Mouse (Mus musculus) natural killer cell, adult 2 months (primary cell): ENCODE measurements at regions not wholly inside any gene's neighbourhood (a gene's known extent, or its start where the extent isn't known, plus 50 kb on each side); places are given as distances from the start of the nearest gene placed in this dataset.
A peak's percentile ranks its signal among the peaks of the same experiment; 100 is the strongest.

Experiments used
- DNase-seq, 2 experiments: peaks; one replicate each; pipeline ENCODE4 v3.0.0; 2022; ENCODE audit warnings: low spot score in 2 of 2

- DNase-seq: no peak
Measured at GRCm38 (mm10) chr16:92928201-92928600, 102.3 kb upstream of the Runx1 start.

- DNase-seq: peak in 1 of 2 experiments; percentile 18
Measured at GRCm38 (mm10) chr16:92927662-92928061, 101.7 kb upstream of the Runx1 start.

- DNase-seq: no peak
Measured at GRCm38 (mm10) chr16:92926853-92927252, 100.9 kb upstream of the Runx1 start.

GRCm38 (mm10) chr16:92920947-92921346 is 95.0 kb upstream of the Runx1 start:
- no peak for DNase-seq

- DNase-seq: no peak
Measured at GRCm38 (mm10) chr16:92917356-92917755, 91.4 kb upstream of the Runx1 start.

GRCm38 (mm10) chr16:92915651-92916050 is 89.7 kb upstream of the Runx1 start:
- no peak for DNase-seq

- DNase-seq: no peak
Measured at GRCm38 (mm10) chr16:92906873-92907272, 80.9 kb upstream of the Runx1 start.

GRCm38 (mm10) chr16:92905626-92906025 is 79.7 kb upstream of the Runx1 start:
- no peak for DNase-seq

GRCm38 (mm10) chr16:92903892-92904473 is 78.0 kb upstream of the Runx1 start:
- no peak for DNase-seq

- no peak for DNase-seq
Measured at GRCm38 (mm10) chr16:92903486-92903885, 77.5 kb upstream of the Runx1 start.

- DNase-seq: no peak
Measured at GRCm38 (mm10) chr16:92899704-92900103, 73.8 kb upstream of the Runx1 start.

GRCm38 (mm10) chr16:92891741-92892140 is 65.8 kb upstream of the Runx1 start:
- no peak for DNase-seq

GRCm38 (mm10) chr16:92890713-92891112 is 64.8 kb upstream of the Runx1 start:
- DNase-seq: no peak

GRCm38 (mm10) chr16:92889537-92889936 is 63.6 kb upstream of the Runx1 start:
- DNase-seq: no peak

GRCm38 (mm10) chr16:92886226-92886625 is 60.3 kb upstream of the Runx1 start:
- DNase-seq: no peak

- peak; percentile 40 to 64 for DNase-seq
Measured at GRCm38 (mm10) chr16:92883821-92884272, 57.9 kb upstream of the Runx1 start.

GRCm38 (mm10) chr16:92880356-92881043 is 54.6 kb upstream of the Runx1 start:
- peak; percentile 29 to 70 for DNase-seq

GRCm38 (mm10) chr16:92878081-92878480 is 52.1 kb upstream of the Runx1 start:
- DNase-seq: no peak
